Comparison of ENCODE assay signal across 16 mouse cellular contexts in the genomic region with DNA sequence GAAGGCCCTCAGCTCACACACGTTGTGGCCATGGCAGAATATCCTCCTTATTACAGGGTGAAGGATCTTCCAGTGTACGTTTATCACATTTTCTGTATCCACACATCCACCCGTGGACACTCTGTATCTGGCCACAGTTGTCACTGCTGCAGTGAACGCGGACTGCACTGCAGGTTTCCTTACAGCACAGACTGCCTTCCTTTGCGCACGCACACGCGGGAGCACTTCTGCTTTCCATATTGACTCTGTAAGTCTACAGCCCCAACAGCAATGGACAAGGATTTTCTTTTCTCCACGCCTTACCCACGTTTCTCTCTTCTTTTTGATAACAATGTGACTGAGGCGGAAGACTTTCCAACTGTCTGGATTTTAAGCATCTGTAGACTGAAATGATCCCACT.
DNase-seq lines count a peak whose midpoint lies in the region; ATAC-seq and TF ChIP-seq lines count a peak whose summit lies in the region.
"Had no signal": no experiment of that assay in that cellular context is flagged by ENCODE, and none has a peak within 500 bp of the region (broad histone marks: within the 10 kb centered on the region; RNA-seq: fewer than 3 reads in every experiment).

No protein-coding gene starts in this region.

- 0 out of 2 replicates have a peak overlapping the region, but pooled peaks have one; percentile 1 for H3K27ac ChIP-seq in lung, embryonic 15.5 days
- peak overlapping the region; percentile 68 for H3K27ac ChIP-seq in bone marrow, adult 2 months (ENCODE audit: control insufficient read depth, insufficient read depth, low read depth, low read length, poor library complexity)
- H3K27ac ChIP-seq in liver, embryonic 12.5 days: peak overlapping the region; percentile 17; the same call in 1 of the 2 replicates
- no peak overlapping the region for H3K27ac ChIP-seq in kidney, adult 2 months (ENCODE audit: insufficient read depth, low read depth, low read length)
- H3K27ac ChIP-seq: embryonic facial prominence, embryonic 13.5 days; forebrain, embryonic 12.5 days; heart, adult 2 months; left cerebral cortex, adult 2 months; limb, embryonic 13.5 days had no signal

- no peak for TF ChIP-seq POLR2A in bone marrow, adult 2 months (IDR thresholded peaks at IDR 0.05; ENCODE audit: borderline replicate concordance, control insufficient read depth, low read depth, low read length)
- TF ChIP-seq POLR2A in kidney, adult 2 months (IDR thresholded peaks at IDR 0.05; ENCODE audit: low read depth, low read length): no peak

- no peaks in the 10 kb centered on the region for H3K9me3 ChIP-seq in lung, embryonic 15.5 days
- no peaks in the 10 kb centered on the region for H3K9me3 ChIP-seq in liver, embryonic 12.5 days (replicated peaks)
- H3K9me3 ChIP-seq: embryonic facial prominence, embryonic 13.5 days; forebrain, embryonic 12.5 days; limb, embryonic 13.5 days had no signal

- H3K4me3 ChIP-seq in lung, embryonic 15.5 days: no peak overlapping the region
- H3K4me3 ChIP-seq in bone marrow, adult 2 months (replicated peaks; ENCODE audit: control insufficient read depth, low read depth, low read length): no peak overlapping the region
- no peak overlapping the region for H3K4me3 ChIP-seq in liver, embryonic 12.5 days
- H3K4me3 ChIP-seq in kidney, adult 2 months (ENCODE audit: insufficient read depth, low read depth, low read length): no peak overlapping the region
- H3K4me3 ChIP-seq: embryonic facial prominence, embryonic 13.5 days; forebrain, embryonic 12.5 days; heart, adult 2 months; left cerebral cortex, adult 2 months; limb, embryonic 13.5 days had no signal

- TF ChIP-seq CTCF in bone marrow, adult 2 months (IDR thresholded peaks at IDR 0.05; ENCODE audit: control insufficient read depth, insufficient read depth, low read length): no peak
- no peak for TF ChIP-seq CTCF in kidney, adult 2 months (conservative IDR thresholded peaks at IDR 0.05; ENCODE audit: insufficient read depth, insufficient read length, low read depth, low read length)

- H3K4me1 ChIP-seq in lung, embryonic 15.5 days: peaks cover 57% of the 10 kb centered on the region
- H3K4me1 ChIP-seq in bone marrow, adult 2 months (ENCODE audit: control insufficient read depth, insufficient read depth, low read length): peaks cover 31% of the 10 kb centered on the region
- H3K4me1 ChIP-seq in liver, embryonic 12.5 days: peaks cover 63% of the 10 kb centered on the region
- H3K4me1 ChIP-seq in kidney, adult 2 months (ENCODE audit: control insufficient read depth, insufficient read depth, low read length): peaks cover 26% of the 10 kb centered on the region

- H3K27me3 ChIP-seq in lung, embryonic 15.5 days: no peaks in the 10 kb centered on the region
- H3K27me3 ChIP-seq in liver, embryonic 12.5 days (replicated peaks): no peaks in the 10 kb centered on the region
- H3K27me3 ChIP-seq in kidney, adult 2 months (replicated peaks; ENCODE audit: control insufficient read depth, insufficient read depth, low read length): no peaks in the 10 kb centered on the region
- H3K27me3 ChIP-seq: embryonic facial prominence, embryonic 13.5 days; limb, embryonic 13.5 days had no signal

- 72% methylated on average over 12 of the region's 12 CpGs for WGBS in lung, embryonic 15.5 days
- WGBS in bone marrow, adult 2 months: 16% methylated on average over 12 of the region's 12 CpGs
- 49% methylated on average over 12 of the region's 12 CpGs for WGBS in liver, embryonic 12.5 days (ENCODE audit: insufficient replicate concordance)
- 87% methylated on average over 12 of the region's 12 CpGs for WGBS in kidney, adult 2 months

- ATAC-seq in lung, embryonic 15.5 days (ENCODE audit: borderline replicate concordance, extremely low read depth, low FRiP score, low TSS enrichment): no peak
- no peak for ATAC-seq in liver, embryonic 12.5 days
- ATAC-seq in neutrophil, adult 5-6 weeks (ENCODE audit: extremely low read depth, insufficient number of reproducible peaks, low FRiP score, poor library complexity, severe bottlenecking): peak; percentile 35; the same call in 1 of the 2 replicates

- no peak overlapping the region for H3K4me2 ChIP-seq in lung, embryonic 15.5 days
- H3K4me2 ChIP-seq in liver, embryonic 12.5 days: no peak overlapping the region
- H3K4me2 ChIP-seq: embryonic facial prominence, embryonic 13.5 days; forebrain, embryonic 12.5 days; limb, embryonic 13.5 days had no signal

- H3K9ac ChIP-seq in lung, embryonic 15.5 days: no peak overlapping the region
- H3K9ac ChIP-seq in liver, embryonic 12.5 days: no peak overlapping the region
- H3K9ac ChIP-seq: embryonic facial prominence, embryonic 13.5 days; forebrain, embryonic 12.5 days; limb, embryonic 13.5 days had no signal

- no peak for DNase-seq in lung, adult 18-20 months
- DNase-seq in kidney, adult 2 months: no peak
- DNase-seq in layer of hippocampus, postnatal 10 days (ENCODE audit: low spot score in 2 of 2): no peak
- no peak for DNase-seq in cerebellum, adult 8-10 months
- DNase-seq: adrenal gland, postnatal 14 days; cerebellum, postnatal 25 days; heart, adult 2 months; heart, postnatal 36 days had no signal

- H3K36me3 ChIP-seq in lung, embryonic 15.5 days: no peaks in the 10 kb centered on the region
- no peaks in the 10 kb centered on the region for H3K36me3 ChIP-seq in liver, embryonic 12.5 days
- no peaks in the 10 kb centered on the region for H3K36me3 ChIP-seq in kidney, adult 2 months (ENCODE audit: control insufficient read depth, insufficient read depth, low read length)
- H3K36me3 ChIP-seq: embryonic facial prominence, embryonic 13.5 days; forebrain, embryonic 12.5 days; limb, embryonic 13.5 days had no signal
